Mouse (Mus musculus) lung, embryonic 14.5 days (tissue): ENCODE data around the gene Syt7. TPM values are rescaled to one million over a fixed set of nuclear protein-coding genes. Genes with fewer than 3 reads are reported as not detected.

Experiments
- ATAC-seq: fragments of 200-750 bp; cut with Nextera tagmentation; 2 replicates; pipeline ENCODE4 v1.8.0; 2017; ENCODE audit warnings: mild to moderate bottlenecking, moderate TSS enrichment, moderate library complexity; ENCODE audit not compliant: insufficient read depth
- DNase-seq: peaks from one replicate; pipeline ENCODE4 v3.0.0-alpha.2; 2015
- H3K27ac ChIP-seq: fragments of 300-500 bp; sonication (generic); 2 replicates; pipeline ENCODE4 v1.5.1; 2014; ENCODE audit warnings: low read depth, mild to moderate bottlenecking, moderate library complexity
- H3K27me3 ChIP-seq: fragments of 300-500 bp; sonication (generic); 2 replicates; pipeline ENCODE4 v1.6.1; 2014; ENCODE audit warnings: low read length, control low read depth; ENCODE audit not compliant: insufficient read depth
- H3K36me3 ChIP-seq: fragments of 300-500 bp; sonication (generic); 2 replicates; pipeline ENCODE4 v1.6.1; 2014; ENCODE audit warnings: control low read depth; ENCODE audit not compliant: insufficient read depth
- H3K4me1 ChIP-seq: fragments of 300-500 bp; sonication (generic); 2 replicates; pipeline ENCODE4 v1.6.1; 2014; ENCODE audit warnings: antibody characterized with exemption, control low read depth; ENCODE audit not compliant: insufficient read depth
- H3K4me2 ChIP-seq: fragments of 300-500 bp; sonication (generic); 2 replicates; pipeline ENCODE4 v1.6.1; 2014; ENCODE audit warnings: mild to moderate bottlenecking
- H3K4me3 ChIP-seq: fragments of 300-500 bp; sonication (generic); 2 replicates; pipeline ENCODE4 v1.5.1; 2014; ENCODE audit warnings: low read depth, low read length
- H3K9ac ChIP-seq: fragments of 300-500 bp; sonication (generic); 2 replicates; pipeline ENCODE4 v1.6.1; 2014
- H3K9me3 ChIP-seq: fragments of 300-500 bp; sonication (generic); 2 replicates; pipeline ENCODE4 v1.6.1; 2016; ENCODE audit warnings: low read depth, low read length, control low read depth
- CTCF ChIP-seq: IDR thresholded peaks from 2 replicates; pipeline ENCODE4 v1.5.1; 2016; ENCODE audit warnings: antibody characterized with exemption, low read depth
- WGBS: fragments of 180-500 bp; shearing (Covaris S2); extraction: QIAGEN DNeasy Blood & Tissue Kit; methylation state at CpG from one replicate; pipeline ENCODE4 v1.1.7; 2014; 5-methylcytosine and 5-hydroxymethylcytosine counted together
- polyA plus RNA-seq: library from polyadenylated mRNA; unstranded; fragments of >200 nt; fragmentation: Nextera tagmentation; extraction: Ambion mirVana; gene quantifications from 2 replicates; pipeline ENCODE4 v1.2.1, GENCODE M21; 2014

The Syt7 gene
- polyA plus RNA-seq, 1 experiment from 2014 or later: 4.7 TPM

DNA sequence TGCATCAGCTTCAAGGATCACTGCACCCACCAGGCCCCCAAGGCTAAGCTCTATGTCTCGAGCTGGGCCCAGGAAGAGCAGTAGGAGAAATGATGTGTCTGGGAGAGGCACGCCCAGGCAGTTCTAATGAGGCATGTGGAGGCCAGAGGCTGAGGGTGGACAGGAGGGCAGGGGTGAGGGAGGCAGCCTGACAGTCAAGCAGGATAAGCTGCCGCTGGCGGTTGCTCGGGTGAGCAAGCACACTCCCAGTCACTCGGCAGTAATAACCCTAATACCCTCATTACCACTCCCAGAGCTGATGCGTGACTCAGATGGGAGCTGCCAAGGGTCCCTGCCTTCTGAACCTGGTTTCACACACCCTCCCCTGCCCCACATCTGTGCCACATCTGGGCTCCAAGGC, 25.0 kb upstream of the Syt7 start:
- ATAC-seq (no peak), DNase-seq (no peak)
- H3K4me3 ChIP-seq: no peak overlapping the region
- no peak overlapping the region for H3K9ac ChIP-seq
- H3K9me3 ChIP-seq: no peaks in the 10 kb centered on the region
- H3K27me3 ChIP-seq: no peaks in the 10 kb centered on the region
- H3K36me3 ChIP-seq: no peaks in the 10 kb centered on the region
- H3K4me2 ChIP-seq: no peak overlapping the region
- WGBS: 24% methylated on average over 7 of the region's 7 CpGs
- H3K4me1 ChIP-seq: no peaks in the 10 kb centered on the region
- no peak for TF ChIP-seq CTCF
- H3K27ac ChIP-seq: no peak overlapping the region

DNA sequence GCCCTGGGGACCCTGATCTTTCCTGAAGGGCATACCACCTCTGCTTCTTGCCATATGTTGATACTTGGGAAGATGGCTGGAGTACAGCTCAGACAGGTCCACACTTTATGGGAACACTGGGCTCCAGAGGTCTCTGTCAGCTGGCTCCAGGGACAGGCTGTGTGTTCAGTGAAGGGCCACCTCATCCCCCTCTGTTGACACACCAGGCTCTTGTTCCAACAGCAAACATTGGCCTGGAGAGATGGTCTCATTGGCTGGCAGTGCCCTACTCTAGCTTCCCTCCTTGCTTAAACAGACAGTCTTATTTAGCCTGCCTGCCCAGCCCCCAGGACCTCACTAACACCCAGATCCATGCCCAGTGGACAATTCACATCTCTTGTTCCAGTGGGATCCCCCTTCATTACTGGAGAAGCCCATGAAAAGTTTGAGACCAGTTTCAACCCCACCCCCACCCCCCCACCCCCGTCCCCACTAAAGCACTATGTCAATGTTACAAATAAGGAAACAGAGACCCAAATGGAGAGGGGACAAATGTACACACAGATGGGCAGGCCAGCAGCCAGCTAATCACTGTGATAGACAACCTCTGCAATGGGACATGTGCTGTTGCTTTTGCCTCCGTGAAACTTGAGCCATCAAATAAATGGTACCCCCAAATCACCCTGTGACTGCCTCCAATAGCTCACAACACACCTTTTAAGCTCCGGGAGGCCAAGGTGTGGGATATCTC, 22.6 kb upstream of the Syt7 start:
- H3K9ac ChIP-seq: no peak overlapping the region
- no peak overlapping the region for H3K4me3 ChIP-seq
- ATAC-seq (peak; percentile 78), DNase-seq (no peak)
- 24% methylated on average over 3 of the region's 3 CpGs for WGBS
- no peaks in the 10 kb centered on the region for H3K36me3 ChIP-seq
- H3K9me3 ChIP-seq: no peaks in the 10 kb centered on the region
- H3K27me3 ChIP-seq: no peaks in the 10 kb centered on the region
- no peak overlapping the region for H3K27ac ChIP-seq
- H3K4me2 ChIP-seq: no peak overlapping the region
- TF ChIP-seq CTCF: no peak
- H3K4me1 ChIP-seq: no peaks in the 10 kb centered on the region

DNA sequence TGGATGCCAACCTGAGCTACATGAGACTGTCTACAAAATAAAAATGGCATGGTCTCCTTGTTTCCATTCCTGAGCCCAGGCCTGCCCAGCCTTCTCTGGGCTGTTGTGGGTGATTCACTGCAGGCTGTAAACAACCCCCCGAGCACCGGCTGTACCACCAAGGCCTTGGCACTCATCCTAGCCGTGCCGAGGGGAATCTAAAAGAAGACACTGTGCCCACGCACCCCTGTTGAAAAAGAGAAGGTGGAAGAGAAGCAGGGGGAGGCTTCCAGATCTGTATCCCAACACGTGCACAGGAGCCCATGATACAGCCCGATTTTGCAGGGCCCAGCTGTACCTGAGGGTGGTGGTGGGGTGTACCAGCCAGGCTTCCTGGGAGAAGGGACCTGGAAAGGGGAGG, 21.1 kb upstream of the Syt7 start:
- Histone ChIP-seq H3K36me3 (no peaks in the 10 kb centered on the region), H3K4me1 (no peaks in the 10 kb centered on the region), H3K9me3 (no peaks in the 10 kb centered on the region), H3K27me3 (no peaks in the 10 kb centered on the region), H3K9ac (no peak overlapping the region), H3K4me2 (no peak overlapping the region), H3K4me3 (no peak overlapping the region), H3K27ac (no peak overlapping the region)
- no peak for TF ChIP-seq CTCF
- 75% methylated on average over 7 of the region's 7 CpGs for WGBS
- ATAC-seq (no peak), DNase-seq (no peak)

DNA sequence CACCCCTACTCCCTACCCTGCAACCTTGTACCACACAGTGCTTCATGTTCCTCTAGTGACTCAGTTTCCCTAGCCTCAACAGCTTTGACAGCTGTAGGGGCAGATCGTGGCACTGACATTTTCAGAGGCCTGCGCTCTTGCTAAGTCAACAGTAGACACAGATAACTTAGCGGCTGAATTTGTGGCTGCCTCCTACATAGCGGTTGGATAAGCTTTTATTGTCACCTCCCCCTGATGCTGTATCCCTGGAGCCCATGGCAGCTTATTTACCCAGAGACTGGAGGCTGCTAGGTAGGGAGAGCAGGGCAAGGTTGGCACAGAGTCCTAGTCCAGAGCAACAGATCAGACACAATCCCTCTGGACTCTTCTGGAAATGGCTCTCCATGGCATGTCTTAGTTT, 19.0 kb upstream of the Syt7 start:
- Histone ChIP-seq H3K9me3 (no peaks in the 10 kb centered on the region), H3K27ac (no peak overlapping the region), H3K36me3 (no peaks in the 10 kb centered on the region), H3K4me1 (no peaks in the 10 kb centered on the region), H3K4me3 (no peak overlapping the region), H3K9ac (no peak overlapping the region), H3K27me3 (no peaks in the 10 kb centered on the region), H3K4me2 (no peak overlapping the region)
- no peak for DNase-seq
- no peak for ATAC-seq
- 58% methylated on average over 4 of the region's 4 CpGs for WGBS
- TF ChIP-seq CTCF: no peak

DNA sequence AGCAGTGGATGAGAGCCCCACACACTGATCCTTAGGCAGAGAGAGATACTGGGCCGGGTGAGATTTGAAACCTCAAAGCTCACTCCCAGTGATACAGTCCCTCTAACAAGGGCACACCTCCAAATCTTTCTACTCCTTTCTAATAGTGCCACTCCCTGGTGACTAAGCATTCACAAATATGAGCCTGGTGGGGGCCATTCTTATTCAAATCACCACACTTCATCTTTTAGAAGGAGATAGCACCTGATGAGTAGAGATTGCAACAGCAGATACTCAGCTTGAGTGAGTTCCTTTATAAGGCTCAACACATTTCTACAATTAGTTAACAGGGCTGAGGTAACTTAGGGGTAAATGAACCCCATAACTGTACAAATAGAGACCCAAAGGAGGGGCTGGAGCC, 15.7 kb upstream of the Syt7 start:
- H3K9me3 ChIP-seq: no peaks in the 10 kb centered on the region
- WGBS: 67% methylated on average over 1 of the region's 1 CpGs
- H3K9ac ChIP-seq: no peak overlapping the region
- no peak for TF ChIP-seq CTCF
- ATAC-seq: no peak
- no peak overlapping the region for H3K4me3 ChIP-seq
- no peak overlapping the region for H3K4me2 ChIP-seq
- H3K36me3 ChIP-seq: no peaks in the 10 kb centered on the region
- no peak overlapping the region for H3K27ac ChIP-seq
- H3K27me3 ChIP-seq: no peaks in the 10 kb centered on the region
- no peaks in the 10 kb centered on the region for H3K4me1 ChIP-seq
- no peak for DNase-seq

DNA sequence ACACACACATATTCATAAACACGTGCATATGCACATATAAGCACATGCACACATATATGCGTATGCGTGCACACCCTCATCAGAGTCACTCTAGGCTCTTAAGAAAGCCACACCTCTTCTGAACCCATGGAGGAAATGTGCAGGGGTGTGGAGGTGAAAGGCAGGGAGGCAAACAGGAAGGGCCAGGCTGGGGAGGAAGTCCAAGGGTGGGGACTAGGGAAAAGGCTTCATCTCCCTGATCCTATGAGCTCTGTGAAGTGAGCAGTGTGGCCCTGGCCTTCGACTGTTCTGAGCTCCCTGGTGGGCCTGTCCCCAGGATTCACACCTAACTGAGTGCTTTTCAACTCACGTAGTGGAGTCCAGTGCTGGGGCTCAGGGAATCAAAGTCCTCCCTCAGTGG, 13.6 kb upstream of the Syt7 start:
- 53% methylated on average over 5 of the region's 5 CpGs for WGBS
- no peak overlapping the region for H3K27ac ChIP-seq
- no peak overlapping the region for H3K4me2 ChIP-seq
- DNase-seq: peak; percentile 18
- H3K36me3 ChIP-seq: no peaks in the 10 kb centered on the region
- no peak for ATAC-seq
- no peaks in the 10 kb centered on the region for H3K9me3 ChIP-seq
- H3K27me3 ChIP-seq: no peaks in the 10 kb centered on the region
- no peak overlapping the region for H3K9ac ChIP-seq
- H3K4me3 ChIP-seq: no peak overlapping the region
- H3K4me1 ChIP-seq: no peaks in the 10 kb centered on the region
- TF ChIP-seq CTCF: no peak

DNA sequence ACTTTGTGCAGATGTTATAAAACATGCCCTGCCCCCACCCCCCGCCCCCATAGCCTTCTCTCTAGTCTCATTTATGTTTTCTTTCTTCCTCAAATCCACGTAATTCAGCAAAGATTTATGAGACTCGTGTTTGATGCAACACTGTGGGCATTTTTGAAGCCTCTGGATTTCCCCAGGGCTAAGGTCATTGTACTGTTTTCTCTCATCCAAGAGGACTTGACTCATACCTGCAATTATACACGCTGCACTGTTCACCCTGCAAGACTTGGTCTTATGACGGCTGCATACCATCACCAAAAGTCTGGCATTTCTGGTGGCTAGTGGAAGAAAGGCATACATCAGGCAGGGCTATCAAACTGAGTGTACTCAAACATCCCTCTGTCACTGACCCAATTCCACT, 8.9 kb upstream of the Syt7 start:
- Histone ChIP-seq H3K9ac (no peak overlapping the region), H3K9me3 (no peaks in the 10 kb centered on the region), H3K27ac (no peak overlapping the region), H3K27me3 (no peaks in the 10 kb centered on the region), H3K4me1 (no peaks in the 10 kb centered on the region), H3K4me2 (no peak overlapping the region), H3K4me3 (no peak overlapping the region), H3K36me3 (no peaks in the 10 kb centered on the region)
- WGBS: 80% methylated on average over 5 of the region's 5 CpGs
- ATAC-seq (no peak), DNase-seq (no peak)
- no peak for TF ChIP-seq CTCF

DNA sequence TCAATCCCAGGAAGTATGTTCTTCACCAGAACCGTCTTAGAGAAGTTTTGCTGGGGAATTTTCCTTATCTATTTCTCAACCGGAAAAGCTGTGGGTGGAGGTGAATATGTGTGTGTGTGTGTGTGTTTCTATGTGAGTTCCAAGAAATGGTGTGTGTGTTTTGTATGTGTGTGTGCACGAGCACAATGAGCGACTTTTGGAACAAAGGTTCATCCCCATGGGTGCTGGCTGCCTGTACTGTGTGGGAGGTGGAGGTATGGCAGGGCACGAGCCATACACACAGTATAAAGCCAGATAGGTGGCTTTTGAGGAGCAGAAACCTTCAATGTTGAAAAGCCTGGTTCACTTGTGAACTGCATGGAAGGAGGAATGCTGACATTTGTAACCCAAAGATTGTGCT, 1.2 kb upstream of the Syt7 start:
- Histone ChIP-seq H3K36me3 (no peaks in the 10 kb centered on the region), H3K4me1 (peaks cover 4% of the 10 kb centered on the region; the same call in 1 of the 2 replicates), H3K4me2 (no peak overlapping the region), H3K9me3 (no peaks in the 10 kb centered on the region), H3K9ac (no peak overlapping the region), H3K27ac (no peak overlapping the region), H3K27me3 (peaks cover 19% of the 10 kb centered on the region), H3K4me3 (no peak overlapping the region)
- no peak for DNase-seq
- TF ChIP-seq CTCF: no peak
- no peak for ATAC-seq
- WGBS: 53% methylated on average over 5 of the region's 5 CpGs
